Mouse (Mus musculus): Measurements from ENCODE around the gene Prpf4.

The Prpf4 gene

DNA sequence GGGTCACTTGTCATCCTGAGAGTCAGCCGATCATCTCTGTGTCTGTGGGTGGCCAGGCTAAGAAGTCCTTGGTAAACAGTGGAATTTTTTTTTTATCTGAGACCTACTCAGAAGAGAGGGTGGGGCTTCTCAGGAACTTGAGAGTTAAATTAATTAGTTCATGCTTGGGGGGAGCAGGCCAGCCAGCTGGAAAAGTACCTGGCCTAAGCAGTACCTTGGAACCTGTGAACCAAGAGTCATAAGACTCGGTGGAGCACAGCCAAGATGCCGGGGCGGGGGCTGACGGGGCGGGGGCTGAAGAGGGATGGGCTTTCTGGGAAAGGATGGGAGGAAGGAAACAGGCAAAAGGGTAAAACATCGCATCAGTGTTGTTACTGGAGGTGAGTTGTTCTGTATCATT is 29.3 kb downstream of the Prpf4 start:
- no peak for DNase-seq

DNA sequence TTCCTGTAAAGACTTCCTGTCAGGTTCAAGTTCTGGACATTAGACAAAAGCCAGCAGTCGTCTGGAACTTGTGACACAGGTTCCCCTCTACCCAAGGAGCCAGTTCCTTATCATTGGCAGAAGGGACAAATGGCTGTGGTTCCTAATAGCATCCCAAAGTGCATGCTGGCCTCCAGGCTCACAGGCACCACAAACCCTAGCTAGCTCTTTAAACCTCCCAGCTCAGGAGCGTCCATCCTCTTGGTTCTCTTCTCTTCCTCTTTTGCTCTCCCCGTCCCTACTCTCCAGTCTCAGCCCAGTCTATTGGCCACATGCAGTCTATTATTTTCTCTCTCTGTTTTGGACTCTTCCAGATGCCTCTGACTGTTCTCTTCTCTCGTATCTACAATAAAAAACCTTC is 31.2 kb downstream of the Prpf4 start:
- DNase-seq: no peak

DNA sequence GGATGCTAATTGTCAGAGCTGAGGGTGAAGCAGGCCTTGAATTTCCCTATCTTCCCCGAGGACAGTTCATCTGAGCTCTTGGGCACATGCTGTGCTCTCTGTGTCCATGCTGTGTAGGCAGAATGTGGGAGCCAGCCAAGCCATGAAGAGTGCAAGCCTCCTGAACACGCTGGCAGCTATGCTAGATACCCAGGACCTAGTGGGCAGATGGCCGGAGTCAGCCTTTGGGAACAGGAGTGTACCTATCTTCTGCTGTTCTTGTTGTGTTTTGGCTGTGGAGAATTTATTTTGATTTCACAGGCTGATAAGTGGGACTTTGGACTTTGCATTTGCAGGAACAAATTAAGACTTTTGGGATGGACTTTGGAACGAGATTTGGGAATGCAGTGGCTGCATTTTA is 31.9 kb downstream of the Prpf4 start:
- DNase-seq: no peak

DNA sequence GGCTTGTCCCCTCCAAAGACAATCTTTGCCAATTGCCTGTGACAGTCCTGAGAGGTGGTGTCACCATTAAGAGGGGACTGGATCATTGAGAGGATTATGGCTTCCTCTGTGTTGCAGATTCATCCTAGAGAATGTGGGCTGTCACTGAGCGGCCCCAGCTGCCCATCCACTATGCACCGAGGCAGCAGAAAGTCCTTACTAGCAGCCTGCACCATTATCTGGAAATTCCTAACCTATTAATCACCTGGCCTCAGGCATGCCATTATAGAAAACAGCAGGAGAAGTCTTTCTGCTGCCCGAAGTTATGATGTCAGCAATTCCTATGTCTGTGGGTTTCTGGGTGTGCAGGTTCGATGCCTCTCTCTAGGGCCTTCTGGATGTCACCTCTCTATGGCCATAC is 32.4 kb downstream of the Prpf4 start:
- no peak for DNase-seq

DNA sequence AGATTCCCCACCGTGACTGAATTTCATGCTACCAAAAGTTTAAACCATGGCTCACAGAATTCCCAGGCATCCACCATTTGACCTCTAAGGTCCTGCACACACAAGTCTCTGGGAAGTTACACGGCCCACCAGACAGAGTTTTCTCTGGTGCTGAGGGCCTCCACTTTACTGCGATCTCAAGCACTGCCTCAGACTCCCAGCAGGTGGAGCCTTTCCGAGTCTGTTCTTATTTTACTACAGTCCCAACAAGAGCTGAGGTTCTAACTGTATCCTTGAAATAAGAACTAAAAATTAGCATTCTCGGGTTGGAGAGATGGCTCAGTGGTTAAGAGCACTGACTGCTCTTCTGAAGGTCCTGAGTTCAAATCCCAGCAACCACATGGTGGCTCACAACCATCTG is 46.4 kb downstream of the Prpf4 start:
- peak; percentile 24 to 33 for DNase-seq

DNA sequence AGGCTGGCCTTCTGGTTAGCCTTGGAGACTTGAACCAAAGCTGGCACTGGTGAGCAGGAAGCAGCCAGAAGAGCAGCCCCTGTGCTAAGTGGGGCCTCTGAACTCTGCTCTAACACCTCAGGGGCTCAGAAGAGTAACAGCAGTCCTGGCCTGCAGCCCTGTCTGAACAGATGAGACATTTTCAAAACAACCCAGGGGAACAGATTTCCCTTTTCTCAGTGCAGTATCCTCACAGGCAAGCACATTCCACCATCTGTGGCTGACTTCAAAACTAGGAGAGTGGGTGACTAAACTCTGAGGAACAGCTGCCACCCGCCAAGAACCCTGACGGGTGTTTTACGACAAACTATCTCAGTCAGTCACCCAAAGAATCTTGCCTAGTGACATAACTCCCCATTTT is 50.5 kb downstream of the Prpf4 start:
- DNase-seq: no peak

DNA sequence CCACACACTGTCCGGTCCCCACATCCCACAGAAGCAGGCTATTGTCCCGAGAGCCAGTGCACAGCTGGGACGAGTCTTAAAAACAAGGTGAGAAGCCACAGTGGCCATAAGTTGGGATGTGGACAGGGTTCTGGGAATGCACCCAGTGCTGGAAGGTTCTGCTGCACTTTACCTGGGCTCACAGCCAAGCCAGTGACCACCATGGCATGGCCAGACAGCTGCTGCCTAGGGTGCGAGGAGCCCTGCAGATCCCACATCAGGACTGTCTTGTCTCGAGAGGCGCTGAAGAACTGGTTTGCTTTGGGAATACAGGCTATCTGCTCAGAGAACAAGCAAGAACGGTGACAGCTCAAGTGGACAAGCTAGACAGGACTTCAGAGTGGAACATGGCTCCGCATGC is 51.8 kb downstream of the Prpf4 start:
- DNase-seq: no peak

DNA sequence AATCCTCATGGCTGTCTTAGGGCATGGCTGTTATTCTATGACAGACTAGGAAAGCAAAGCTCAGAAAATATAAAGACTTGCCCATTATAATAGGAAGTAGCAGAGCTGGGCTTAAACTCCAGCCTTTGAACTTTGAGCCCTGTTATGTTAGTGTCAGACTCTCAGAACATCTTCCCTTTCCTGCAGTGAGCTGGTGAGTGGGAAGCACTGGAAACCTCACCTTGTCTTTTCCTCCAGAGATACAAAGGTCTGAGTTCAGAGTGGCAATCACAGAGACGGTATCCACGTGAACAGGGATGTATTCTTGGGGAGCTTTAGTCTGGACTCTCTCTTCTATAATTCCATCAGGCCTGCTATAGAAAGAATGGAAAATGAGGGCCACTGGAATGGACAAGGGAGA is 54.5 kb downstream of the Prpf4 start:
- DNase-seq: no peak

DNA sequence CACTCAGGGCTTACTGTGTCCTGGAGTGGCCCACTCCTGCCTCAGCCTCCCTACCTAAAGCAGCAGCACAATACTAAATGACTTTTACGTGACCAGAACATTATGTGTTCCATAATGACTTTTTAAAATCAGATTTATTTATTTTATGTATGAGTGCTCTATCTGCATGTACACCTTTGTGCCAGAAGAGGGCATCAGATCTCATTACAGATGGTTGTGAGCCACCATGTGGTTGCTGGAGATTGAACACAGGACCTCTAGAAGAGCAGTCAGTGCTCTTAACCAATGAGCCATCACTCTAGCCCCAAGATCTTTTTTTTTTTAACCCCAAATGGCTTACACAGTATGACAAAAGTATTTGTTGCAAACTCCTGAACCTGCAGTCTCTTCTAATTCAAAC is 59.6 kb downstream of the Prpf4 start:
- no peak for DNase-seq

DNA sequence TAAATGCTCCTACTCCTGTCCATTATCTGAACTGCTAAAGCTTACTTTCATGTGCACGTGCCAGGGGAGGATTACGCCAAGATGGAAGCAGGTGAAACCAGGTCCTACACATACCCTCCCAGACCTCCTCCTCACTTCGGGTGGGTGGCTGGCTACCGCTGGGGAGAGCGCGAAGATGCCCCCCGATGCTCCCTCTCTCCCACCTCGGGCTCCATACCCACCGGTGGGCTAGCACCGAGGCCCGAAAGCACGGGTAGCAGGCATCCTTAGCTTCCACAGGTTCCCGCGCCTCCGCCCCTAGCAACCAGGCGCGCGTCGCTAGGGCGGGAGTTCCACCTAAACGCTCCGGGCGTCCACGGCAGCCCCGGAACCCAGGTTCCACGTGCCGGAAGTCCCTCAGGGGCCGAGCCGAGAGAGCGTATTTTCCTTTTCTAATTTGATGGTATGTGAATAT is 62.0 kb downstream of the Prpf4 start, which contains the start of gene Wdr31:
Wdr31 (minus strand) TSS at position 299 of the 454 bp plus-strand sequence.
- DNase-seq: peak; percentile 68 to 70

DNA sequence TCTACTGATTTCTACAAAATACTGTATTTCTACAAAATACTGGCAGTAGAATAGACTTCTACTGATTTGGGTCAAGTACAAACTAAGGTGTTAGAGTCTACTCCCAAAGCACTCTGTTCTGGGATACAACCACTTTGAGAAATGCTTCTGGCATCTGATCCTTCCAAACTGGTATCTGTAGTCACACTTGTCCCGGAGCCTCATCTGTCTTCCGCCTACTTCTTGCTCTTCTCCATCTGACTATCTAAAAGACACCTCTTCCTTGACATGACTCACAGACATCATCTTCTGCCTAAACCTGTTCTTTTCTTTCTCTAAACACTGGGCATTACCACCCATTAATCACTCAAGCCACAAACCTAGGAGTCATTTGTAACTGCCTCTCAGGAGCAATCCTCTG is 63.5 kb downstream of the Prpf4 start:
- no peak for DNase-seq

DNA sequence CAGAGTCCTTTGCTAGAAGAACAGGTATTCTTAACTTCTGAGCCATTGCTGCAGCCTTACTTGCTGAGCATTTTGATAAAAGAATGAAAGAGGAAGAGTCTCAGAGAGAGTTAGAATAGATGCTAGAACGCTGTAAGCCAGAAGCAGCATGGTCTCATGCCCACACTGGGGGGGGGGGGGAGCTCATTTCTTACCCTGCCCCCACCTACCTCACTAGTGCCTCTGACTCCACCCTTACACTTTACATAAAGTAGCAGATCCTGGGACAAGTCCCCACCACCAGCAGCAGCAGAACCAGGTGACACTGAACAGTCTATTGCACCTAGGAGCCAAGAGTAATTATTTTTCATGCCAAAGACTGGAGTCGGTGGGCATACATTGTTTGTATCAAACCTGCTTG is 66.5 kb downstream of the Prpf4 start:
- DNase-seq: no peak

DNA sequence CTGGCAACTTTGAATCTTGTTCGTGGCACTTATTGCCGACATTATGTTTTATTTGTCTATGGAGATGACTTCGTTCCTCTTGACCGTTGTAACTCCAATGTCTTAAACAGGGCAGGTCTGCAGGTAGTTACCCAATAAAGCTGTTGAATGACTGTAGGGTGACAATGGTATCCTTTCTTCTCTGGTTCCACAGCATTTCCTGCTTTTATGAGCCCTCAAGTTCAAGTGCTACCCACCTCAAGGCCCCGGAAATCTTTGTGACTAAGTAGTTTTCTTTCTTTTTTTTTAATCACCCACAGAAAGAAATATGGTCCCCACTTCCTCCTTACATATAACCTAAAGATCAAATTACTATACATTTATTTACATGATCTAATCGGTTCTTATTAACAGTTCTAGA is 67.2 kb downstream of the Prpf4 start:
- DNase-seq: no peak
